In the genomic region with DNA sequence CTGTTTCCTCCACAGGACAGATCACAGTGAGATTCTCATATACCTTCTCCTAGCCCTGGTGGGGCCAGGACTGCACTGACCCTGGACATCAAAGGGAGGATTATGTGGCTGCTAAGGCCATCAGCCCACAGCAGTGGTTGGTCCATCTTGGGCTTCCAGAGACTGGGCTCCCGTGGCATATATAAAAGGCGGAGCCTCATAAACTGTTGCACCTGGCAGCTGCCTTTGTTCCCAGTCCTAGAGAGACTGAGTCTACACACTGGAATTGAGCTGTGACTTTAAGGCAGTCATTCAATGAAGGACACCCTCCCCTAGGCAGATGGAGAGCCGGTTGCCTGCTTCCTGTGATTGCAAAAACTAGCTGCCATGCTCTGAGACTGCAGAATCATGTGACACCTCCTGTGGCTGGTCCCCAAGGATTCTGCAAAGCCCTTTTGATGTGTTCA, we compare ENCODE assay signal across 14 mouse cellular contexts.
DNase-seq lines count a peak whose midpoint lies in the region; ATAC-seq and TF ChIP-seq lines count a peak whose summit lies in the region.
"Had no signal": no experiment of that assay in that cellular context is flagged by ENCODE, and none has a peak within 500 bp of the region (broad histone marks: within the 10 kb centered on the region; RNA-seq: fewer than 3 reads in every experiment).

No protein-coding gene starts in this region.

- H3K9me3 ChIP-seq in forebrain, embryonic 14.5 days (replicated peaks; ENCODE audit: control insufficient read depth, low read length), result no peaks in the 10 kb centered on the region
- H3K9me3 ChIP-seq in forebrain, embryonic 16.5 days (ENCODE audit: control insufficient read depth, low read length), result no peaks in the 10 kb centered on the region
- H3K9me3 ChIP-seq: neural tube, embryonic 13.5 days; stomach, embryonic 15.5 days had no signal

- H3K27me3 ChIP-seq in forebrain, embryonic 14.5 days (replicated peaks; ENCODE audit: control insufficient read depth, insufficient read depth, low read length), result no peaks in the 10 kb centered on the region
- no peaks in the 10 kb centered on the region for H3K27me3 ChIP-seq in forebrain, embryonic 16.5 days (replicated peaks; ENCODE audit: control insufficient read depth, insufficient read depth, low read length)
- H3K27me3 ChIP-seq: CH12.LX; neural tube, embryonic 13.5 days; stomach, embryonic 15.5 days had no signal

- no peak overlapping the region for H3K4me3 ChIP-seq in forebrain, embryonic 14.5 days (ENCODE audit: low read depth, low read length)
- H3K4me3 ChIP-seq in forebrain, embryonic 16.5 days (replicated peaks; ENCODE audit: low read length), result no peak overlapping the region
- no peak overlapping the region for H3K4me3 ChIP-seq in layer of hippocampus, adult 2 months
- H3K4me3 ChIP-seq: neural tube, embryonic 13.5 days; stomach, embryonic 15.5 days had no signal

- DNase-seq in forebrain, embryonic 14.5 days (ENCODE audit: low spot score), result no peak
- peak; percentile 42 to 71 for DNase-seq in layer of hippocampus, adult 2 months (ENCODE audit: low spot score in 2 of 2)
- DNase-seq in layer of hippocampus, adult 9-10 months (ENCODE audit: low spot score), result no peak
- peak; percentile 73 for DNase-seq in forelimb bud, embryonic 11.5 days (ENCODE audit: low read depth, low spot score)
- DNase-seq in MN1 (ENCODE audit: low spot score), result no peak
- DNase-seq in cerebellum, postnatal 10 days, result no peak
- DNase-seq: right cerebral cortex, postnatal 25 days had no signal

- H3K4me2 ChIP-seq in forebrain, embryonic 14.5 days (ENCODE audit: low read length), result no peak overlapping the region
- H3K4me2 ChIP-seq in forebrain, embryonic 16.5 days (ENCODE audit: low read length), result no peak overlapping the region
- H3K4me2 ChIP-seq: heart, embryonic 11.5 days; neural tube, embryonic 13.5 days; stomach, embryonic 15.5 days had no signal

- H3K9ac ChIP-seq in forebrain, embryonic 14.5 days (ENCODE audit: low read length), result no peak overlapping the region
- H3K9ac ChIP-seq in forebrain, embryonic 16.5 days (replicated peaks; ENCODE audit: low read depth, low read length), result no peak overlapping the region
- H3K9ac ChIP-seq: neural tube, embryonic 13.5 days; stomach, embryonic 15.5 days had no signal

- no peak for TF ChIP-seq CTCF in layer of hippocampus, adult 2 months (conservative IDR thresholded peaks at IDR 0.05)

- H3K27ac ChIP-seq in forebrain, embryonic 14.5 days (ENCODE audit: low read depth, low read length), result no peak overlapping the region
- H3K27ac ChIP-seq in forebrain, embryonic 16.5 days (ENCODE audit: low read length), result no peak overlapping the region
- H3K27ac ChIP-seq in layer of hippocampus, adult 2 months, result peak overlapping the region; percentile 81
- H3K27ac ChIP-seq: neural tube, embryonic 13.5 days; stomach, embryonic 15.5 days had no signal

- no peaks in the 10 kb centered on the region for H3K4me1 ChIP-seq in forebrain, embryonic 14.5 days (ENCODE audit: control insufficient read depth, insufficient read depth, low read length)
- no peaks in the 10 kb centered on the region for H3K4me1 ChIP-seq in forebrain, embryonic 16.5 days (replicated peaks; ENCODE audit: control insufficient read depth, insufficient read depth, low read length)

- peaks cover 50% of the 10 kb centered on the region for H3K36me3 ChIP-seq in forebrain, embryonic 14.5 days (ENCODE audit: control insufficient read depth, insufficient read depth, low read length)
- H3K36me3 ChIP-seq in forebrain, embryonic 16.5 days (ENCODE audit: control insufficient read depth, insufficient read depth), result peaks cover 6% of the 10 kb centered on the region; the same call in 1 of the 2 replicates

- WGBS in forebrain, embryonic 14.5 days, result 52% methylated on average over 3 of the region's 3 CpGs
- 50% methylated on average over 3 of the region's 3 CpGs for WGBS in forebrain, embryonic 16.5 days

- ATAC-seq in forebrain, embryonic 14.5 days, result 0 out of 2 replicates have a peak, but pooled peaks have one; percentile 12
- ATAC-seq in forebrain, embryonic 16.5 days, result no peak
- ATAC-seq in megakaryocyte progenitor cell, adult 5-6 weeks (replicated peaks; ENCODE audit: poor library complexity), result 0 out of 2 replicates have a peak, but pooled peaks have one; percentile 20
- ATAC-seq: hindbrain, embryonic 16.5 days had no signal

Comparison
In these comparisons a context has a peak if more than half of its experiments do, and no peak if none do; other contexts are left out.
1. DNase-seq: peak in layer of hippocampus, adult 2 months (2 of 2) and forelimb bud, embryonic 11.5 days (single experiment); none in forebrain, embryonic 14.5 days (single experiment), layer of hippocampus, adult 9-10 months (single experiment), MN1 (single experiment) and cerebellum, postnatal 10 days (0 of 2).